Mouse (Mus musculus) heart, adult 2 months (tissue): ENCODE data around the gene Cep170b.

ENCODE experiments used
- CTCF ChIP-seq: fragments of 200-600 bp; IDR thresholded peaks from 2 replicates; pipeline ENCODE4 v1.8.1; 2022; ENCODE audit warnings: antibody characterized with exemption, mild to moderate bottlenecking, moderate library complexity
- POLR2A ChIP-seq: fragments of 200-500 bp; IDR thresholded peaks from 2 replicates; pipeline ENCODE4 v1.6.1; 2011; ENCODE audit warnings: mild to moderate bottlenecking, low read depth, low read length, control low read depth; ENCODE audit not compliant: insufficient read depth

DNA sequence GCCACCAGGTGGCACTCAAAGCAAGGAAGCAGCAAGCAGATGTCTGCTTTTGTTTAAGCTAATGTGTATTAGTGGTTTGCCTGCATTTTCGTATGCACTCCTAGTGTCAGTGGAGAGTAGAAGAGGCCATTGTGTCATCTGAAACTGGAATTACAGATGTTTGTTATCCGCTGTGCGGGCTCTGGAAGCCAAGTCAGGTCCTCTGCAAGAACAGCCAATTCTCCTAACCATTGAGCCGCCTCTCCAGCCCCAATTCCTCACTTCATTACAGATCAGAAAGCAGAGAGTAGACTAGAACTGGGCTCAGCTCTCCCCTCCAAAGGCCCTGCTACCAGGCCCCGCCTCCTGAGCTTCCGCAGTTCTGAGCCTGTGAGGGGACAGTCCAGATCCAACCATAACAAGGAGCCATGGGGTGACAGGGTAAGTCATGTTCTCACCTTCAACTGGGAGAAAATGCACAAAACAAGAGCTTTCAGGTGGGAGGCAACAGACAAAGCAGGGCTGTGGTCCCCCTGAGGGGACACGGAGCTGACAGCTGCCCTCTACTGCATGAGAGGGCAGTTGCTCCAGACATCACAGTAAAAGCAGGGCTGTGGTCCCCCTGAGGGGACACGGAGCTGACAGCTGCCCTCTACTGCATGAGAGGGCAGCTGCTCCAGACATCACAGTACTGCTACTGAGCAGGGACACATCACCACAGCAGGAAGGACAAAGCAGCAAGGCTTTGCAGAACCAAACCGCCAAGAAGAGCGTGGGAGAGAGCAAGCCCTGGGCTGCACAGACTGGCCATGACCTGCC, 26.8 kb downstream of the Cep170b start:
- TF ChIP-seq CTCF: peak; percentile 83
- no peak for TF ChIP-seq POLR2A
